Mouse (Mus musculus) small intestine, adult 2 months (tissue): ENCODE results near the gene Prss54. TPM values are rescaled to one million over a fixed set of nuclear protein-coding genes. Genes with fewer than 3 reads are reported as not detected.

Experiments used
- H3K27ac ChIP-seq: fragments of 200-500 bp; 2 replicates; pipeline ENCODE4 v1.5.1; 2012; ENCODE audit warnings: low read depth, low read length, control low read depth, inconsistent platforms; ENCODE audit not compliant: insufficient read depth
- H3K27me3 ChIP-seq: fragments of 200-500 bp; 2 replicates; pipeline ENCODE4 v1.6.1; 2012; ENCODE audit warnings: mild to moderate bottlenecking, moderate library complexity, low read length, inconsistent platforms; ENCODE audit not compliant: control insufficient read depth, insufficient read depth
- H3K36me3 ChIP-seq: fragments of 200-500 bp; 2 replicates; pipeline ENCODE4 v1.6.1; 2012; ENCODE audit warnings: mild to moderate bottlenecking, low read length, control low read depth, inconsistent platforms; ENCODE audit not compliant: control insufficient read depth, insufficient read depth
- H3K4me1 ChIP-seq: fragments of 200-500 bp; 2 replicates; pipeline ENCODE4 v1.6.1; 2012; ENCODE audit warnings: low read length, inconsistent platforms, mixed read lengths; ENCODE audit not compliant: control insufficient read depth, insufficient read depth, insufficient read length
- H3K4me3 ChIP-seq: fragments of 200-500 bp; 2 replicates; pipeline ENCODE4 v1.5.1; 2012; ENCODE audit warnings: low read depth, mild to moderate bottlenecking, control low read depth, inconsistent platforms, low read length, moderate library complexity
- CTCF ChIP-seq: fragments of 200-500 bp; IDR thresholded peaks from 2 replicates; pipeline ENCODE4 v1.5.1; 2012; ENCODE audit warnings: low read depth, mild to moderate bottlenecking, control low read depth, inconsistent platforms, low read length, moderate library complexity, mixed read lengths; ENCODE audit not compliant: insufficient replicate concordance, insufficient read length; ENCODE audit errors: extremely low read depth
- POLR2A ChIP-seq: fragments of 200-500 bp; IDR thresholded peaks from 2 replicates; pipeline ENCODE4 v1.6.1; 2012; ENCODE audit warnings: low read depth, mild to moderate bottlenecking, control low read depth, inconsistent platforms, low read length, moderate library complexity
- WGBS: fragments of 180-500 bp; shearing (Covaris S2); methylation state at CpG from one replicate; pipeline ENCODE4 v1.1.7; 2018; 5-methylcytosine and 5-hydroxymethylcytosine counted together
- polyA plus RNA-seq: library from polyadenylated mRNA; depleted of rRNA; stranded (reverse); fragments of >200 nt; gene quantifications from 2 replicates; pipeline ENCODE4 v1.2.3, GENCODE M21; 2012

The Prss54 gene
- polyA plus RNA-seq, 1 experiment, result not detected

DNA sequence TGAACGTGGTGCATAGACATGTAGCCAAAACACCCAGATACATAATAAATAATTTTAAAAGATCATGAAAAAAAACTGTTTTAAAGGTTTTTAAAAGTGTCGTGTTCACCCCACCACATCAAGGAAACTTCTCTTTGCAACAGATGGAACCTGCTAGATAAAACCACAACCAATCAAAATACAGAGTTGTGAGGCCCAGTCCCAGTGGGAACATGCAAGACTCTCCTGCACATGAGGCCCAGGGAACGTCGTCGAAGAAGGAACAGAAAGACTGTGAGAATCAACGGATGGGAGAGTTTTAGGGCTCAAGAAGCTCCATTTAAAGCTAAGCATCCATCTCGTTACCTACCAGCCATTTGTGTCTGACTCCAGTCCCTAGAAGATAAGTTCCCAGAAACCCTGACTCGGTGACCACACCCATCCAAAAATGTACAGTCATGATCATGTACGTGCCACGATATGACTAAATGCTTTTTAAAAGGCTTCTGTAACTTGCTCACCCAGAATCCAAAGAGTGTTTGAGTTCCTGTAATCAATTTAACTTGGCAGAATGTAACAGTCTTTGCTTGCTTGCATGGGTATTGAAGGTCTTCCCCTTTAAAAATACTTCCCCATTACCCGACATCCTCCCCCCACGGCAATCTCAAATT is 16.1 kb upstream of the Prss54 start:
- H3K27me3 ChIP-seq, result no peaks in the 10 kb centered on the region
- no peak overlapping the region for H3K4me3 ChIP-seq
- WGBS, result 70% methylated on average over 12 of the region's 12 CpGs
- no peak overlapping the region for H3K27ac ChIP-seq
- H3K4me1 ChIP-seq, result no peaks in the 10 kb centered on the region
- TF ChIP-seq POLR2A (no peak), CTCF (no peak)
- no peaks in the 10 kb centered on the region for H3K36me3 ChIP-seq

- H3K27ac ChIP-seq, result no peak overlapping the region
- no peaks in the 10 kb centered on the region for H3K27me3 ChIP-seq
- no peaks in the 10 kb centered on the region for H3K36me3 ChIP-seq
- TF ChIP-seq CTCF (no peak), POLR2A (no peak)
- WGBS, result 76% methylated on average over 4 of the region's 4 CpGs
- no peak overlapping the region for H3K4me3 ChIP-seq
- H3K4me1 ChIP-seq, result no peaks in the 10 kb centered on the region
These were observed 14.4 kb upstream of the Prss54 start for GRCm38 (mm10) chr8:95590539-95590938.

- Histone ChIP-seq H3K4me1 (no peaks in the 10 kb centered on the region), H3K4me3 (no peak overlapping the region), H3K27me3 (no peaks in the 10 kb centered on the region), H3K27ac (no peak overlapping the region), H3K36me3 (no peaks in the 10 kb centered on the region)
- no peak for TF ChIP-seq CTCF
- TF ChIP-seq POLR2A, result no peak
- WGBS, result 65% methylated on average over 10 of the region's 10 CpGs
These were observed 13.1 kb upstream of the Prss54 start for GRCm38 (mm10) chr8:95589282-95589681.

DNA sequence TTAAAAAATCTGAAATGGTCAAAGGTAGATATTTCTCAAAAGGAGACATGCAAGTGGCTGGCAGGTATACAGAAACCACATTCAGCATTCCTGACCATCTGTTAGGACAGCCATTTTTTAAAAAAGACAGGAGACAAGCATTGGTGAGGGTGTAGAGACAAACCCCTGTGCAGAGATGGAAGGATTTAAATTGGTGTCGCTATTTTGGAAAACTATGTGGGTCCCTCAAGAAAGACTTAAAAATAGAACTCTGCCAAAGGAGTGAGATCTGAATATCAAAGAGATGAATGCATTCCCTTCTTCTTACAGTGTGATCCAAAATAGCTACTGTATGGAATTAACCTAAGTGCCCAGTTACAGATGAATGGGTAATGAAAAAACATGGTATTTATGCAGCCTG is 11.2 kb upstream of the Prss54 start:
- Histone ChIP-seq H3K27ac (no peak overlapping the region), H3K4me3 (no peak overlapping the region), H3K4me1 (no peaks in the 10 kb centered on the region), H3K27me3 (no peaks in the 10 kb centered on the region), H3K36me3 (no peaks in the 10 kb centered on the region)
- WGBS, result 91% methylated on average over 1 of the region's 1 CpGs
- TF ChIP-seq POLR2A, result no peak
- no peak for TF ChIP-seq CTCF

DNA sequence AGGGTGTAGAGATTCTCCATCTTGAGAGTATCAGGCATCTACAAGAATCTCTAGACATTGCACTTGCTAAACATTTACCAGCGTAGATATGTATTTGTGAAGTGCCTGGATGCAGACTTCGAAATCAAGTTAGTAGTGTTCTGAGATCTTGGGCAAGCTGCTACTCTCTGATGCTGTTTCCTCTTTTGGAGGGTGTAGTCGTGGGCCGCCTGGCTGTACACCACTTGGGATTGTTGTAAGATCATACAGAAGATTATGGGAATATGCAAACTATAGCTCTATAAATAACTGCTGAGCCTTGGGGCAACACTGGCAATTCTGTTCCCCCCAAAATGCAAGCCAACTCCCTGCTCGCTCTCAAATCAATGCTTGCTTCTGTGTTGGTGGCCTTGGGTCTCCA is 3.0 kb downstream of the Prss54 start:
- no peak overlapping the region for H3K4me3 ChIP-seq
- H3K27me3 ChIP-seq, result no peaks in the 10 kb centered on the region
- H3K4me1 ChIP-seq, result no peaks in the 10 kb centered on the region
- WGBS, result 77% methylated on average over 5 of the region's 5 CpGs
- TF ChIP-seq CTCF, result no peak
- TF ChIP-seq POLR2A, result no peak
- no peak overlapping the region for H3K27ac ChIP-seq
- no peaks in the 10 kb centered on the region for H3K36me3 ChIP-seq

GRCm38 (mm10) chr8:95566809-95567208 is 9.3 kb downstream of the Prss54 start:
- no peaks in the 10 kb centered on the region for H3K4me1 ChIP-seq
- H3K4me3 ChIP-seq, result no peak overlapping the region
- 79% methylated on average over 6 of the region's 6 CpGs for WGBS

DNA sequence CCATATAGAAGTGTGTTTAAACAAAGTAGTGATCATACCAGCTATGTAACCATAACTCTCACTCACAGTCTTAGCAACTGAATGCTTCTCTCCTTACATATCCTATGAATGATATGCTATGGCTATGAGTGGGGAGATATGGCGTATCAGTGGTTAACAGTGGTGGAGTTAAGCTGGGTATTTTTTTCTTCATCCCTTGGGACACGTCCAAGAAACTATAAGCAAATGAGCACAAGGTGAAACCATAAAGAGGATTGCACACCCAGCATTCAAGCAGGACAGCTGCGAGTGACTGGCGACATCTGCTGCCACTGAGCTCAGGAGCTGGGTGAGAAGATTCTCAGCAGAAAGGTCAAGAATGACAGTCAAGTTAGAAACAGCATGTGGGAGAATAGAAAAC is 9.9 kb downstream of the Prss54 start:
- no peak for TF ChIP-seq POLR2A
- TF ChIP-seq CTCF, result no peak
- Histone ChIP-seq H3K27me3 (no peaks in the 10 kb centered on the region), H3K36me3 (no peaks in the 10 kb centered on the region), H3K27ac (no peak overlapping the region), H3K4me1 (no peaks in the 10 kb centered on the region), H3K4me3 (no peak overlapping the region)
- WGBS, result 35% methylated on average over 4 of the region's 4 CpGs

More at GRCm38 (mm10) chr8:95566809-95567208, 9.3 kb downstream of the Prss54 start:
- TF ChIP-seq CTCF, result no peak
- TF ChIP-seq POLR2A, result no peak
- no peak overlapping the region for H3K27ac ChIP-seq
- no peaks in the 10 kb centered on the region for H3K36me3 ChIP-seq
- H3K27me3 ChIP-seq, result no peaks in the 10 kb centered on the region

DNA sequence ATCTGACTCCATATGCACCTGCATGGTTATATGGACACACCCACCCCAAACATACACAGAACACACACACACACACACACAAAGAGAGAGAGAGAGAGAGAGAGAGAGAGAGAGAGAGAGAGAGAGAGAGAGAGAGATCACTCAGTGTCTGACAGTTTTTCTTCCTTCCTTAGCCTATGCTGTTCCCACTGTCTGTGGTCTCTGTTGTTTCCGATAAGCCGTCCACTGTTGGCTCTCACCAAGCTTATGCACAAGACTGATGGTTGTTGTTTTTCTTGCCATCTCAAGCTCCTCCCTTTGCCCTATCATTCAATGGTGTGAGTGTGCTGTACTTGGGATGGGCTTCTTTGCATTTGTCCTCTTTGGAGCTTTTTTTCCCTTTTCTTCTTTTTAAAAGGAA is 20.2 kb downstream of the Prss54 start:
- Histone ChIP-seq H3K27me3 (no peaks in the 10 kb centered on the region), H3K4me3 (no peak overlapping the region), H3K36me3 (no peaks in the 10 kb centered on the region), H3K4me1 (no peaks in the 10 kb centered on the region), H3K27ac (no peak overlapping the region)
- TF ChIP-seq POLR2A (no peak), CTCF (no peak)
- 86% methylated on average over 2 of the region's 2 CpGs for WGBS
